Comparison of ENCODE assay signal across 33 mouse cellular contexts in the genomic region with DNA sequence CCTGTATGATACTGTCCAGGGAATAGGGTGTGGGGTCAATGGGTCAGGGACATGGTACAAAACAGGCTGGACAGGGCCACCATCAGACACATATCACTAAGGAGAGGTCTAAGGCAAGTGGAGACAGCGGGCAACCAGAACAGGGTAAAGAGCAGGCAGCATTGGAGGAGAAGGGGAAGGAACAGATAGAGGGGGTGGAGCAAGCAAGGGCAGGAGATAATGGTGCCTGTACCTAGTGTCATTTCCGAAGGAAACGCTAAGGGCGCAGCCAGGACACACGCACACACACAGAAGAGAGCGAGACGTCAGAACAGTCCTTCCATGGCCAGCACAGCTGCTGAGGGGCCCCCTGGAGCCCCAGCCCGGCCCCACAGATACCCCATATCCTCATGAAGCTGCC. TPM values are rescaled to one million over a fixed set of nuclear protein-coding genes. Genes with fewer than 3 reads are reported as not detected.
"Had no signal": no experiment of that assay in that cellular context is flagged by ENCODE, and none has a peak within 500 bp of the region (broad histone marks: within the 10 kb centered on the region; RNA-seq: fewer than 3 reads in every experiment).

No protein-coding gene starts in this region.

- H3K4me3 ChIP-seq: layer of hippocampus, adult 2 months; left cerebral cortex, adult 2 months; liver, embryonic 15.5 days; megakaryocyte, embryonic 14.5 days; midbrain, embryonic 10.5 days; midbrain, embryonic 13.5 days; myocyte had no signal

- DNase-seq: kidney, adult 2 months; kidney, postnatal 25 days; layer of hippocampus, postnatal 36 days; lung, embryonic 14.5 days; lung, postnatal 10 days; lung, postnatal 36 days; right cerebral cortex, adult 18-20 months; right cerebral cortex, postnatal 14 days; right cerebral cortex, postnatal 4 days; thymus, adult 2 months; thymus, postnatal 14 days; thymus, postnatal 4 days had no signal

- H3K9me3 ChIP-seq: liver, embryonic 15.5 days; midbrain, embryonic 10.5 days; midbrain, embryonic 13.5 days had no signal

- H3K4me1 ChIP-seq: liver, embryonic 15.5 days; megakaryocyte, embryonic 14.5 days; midbrain, embryonic 10.5 days; midbrain, embryonic 13.5 days had no signal

- H3K9ac ChIP-seq: liver, embryonic 15.5 days; lung, embryonic 14.5 days; midbrain, embryonic 13.5 days had no signal

- H3K36me3 ChIP-seq: liver, embryonic 15.5 days had no signal

- ATAC-seq: inflammation-experienced regulatory T-cells, adult 6 months; intestine, embryonic 16.5 days; midbrain, embryonic 13.5 days; midbrain, embryonic 16.5 days had no signal

- H3K27ac ChIP-seq: kidney, postnatal 0 days; layer of hippocampus, adult 2 months; left cerebral cortex, adult 2 months; liver, embryonic 15.5 days; midbrain, embryonic 10.5 days; midbrain, embryonic 13.5 days; stomach, postnatal 0 days had no signal

- H3K27me3 ChIP-seq: midbrain, embryonic 13.5 days had no signal

- H3K4me2 ChIP-seq: liver, embryonic 15.5 days; lung, embryonic 14.5 days; midbrain, embryonic 13.5 days had no signal

RNA-seq across cellular contexts. Expression of gene Aqp12, which starts 20.5 kb away (rescaled TPM):
- total RNA-seq: layer of hippocampus, adult 2 months; layer of hippocampus, postnatal 10 days; layer of hippocampus, postnatal 36 days; left cerebral cortex, adult 2 months; left cerebral cortex, postnatal 10 days; left cerebral cortex, postnatal 36 days; monocyte, adult 5-6 weeks had no signal
- polyA plus RNA-seq: inflammation-experienced regulatory T-cells, adult 6 months; kidney, adult 2 months; kidney, embryonic 14.5 days; kidney, postnatal 0 days; limb, embryonic 11.5 days; limb, embryonic 14.5 days; liver, embryonic 15.5 days; lung, embryonic 14.5 days; midbrain, embryonic 10.5 days; midbrain, embryonic 13.5 days; midbrain, embryonic 16.5 days; myocyte; neural tube, embryonic 14.5 days; stomach, embryonic 14.5 days; stomach, postnatal 0 days had no signal
